Mouse (Mus musculus) MEL (cell line): ENCODE data around the gene Egflam. TPM values are rescaled to one million over a fixed set of nuclear protein-coding genes. Genes with fewer than 3 reads are reported as not detected.

Source experiments
- DNase-seq: peaks from one replicate; pipeline ENCODE4 v3.0.0; 2011; ENCODE audit warnings: low read depth, low spot score
- H3K27ac ChIP-seq: 2 replicates; pipeline ENCODE4 v1.5.1; 2012; ENCODE audit warnings: low read depth, mild to moderate bottlenecking, control low read depth, low read length, moderate library complexity; ENCODE audit not compliant: control insufficient read depth
- H3K27me3 ChIP-seq, 2 experiments: fragments of 150-350 bp in 1 of 2; sonication (generic) in 1 of 2; 2 replicates each; pipeline ENCODE4 v1.6.1; 2012; ENCODE audit warnings: low read length in 2 of 2, mild to moderate bottlenecking in 2 of 2, improper control_type of control experiment in 1 of 2, moderate library complexity in 1 of 2; ENCODE audit not compliant: insufficient read depth in 2 of 2, control insufficient read depth in 1 of 2
- H3K36me3 ChIP-seq, 2 experiments: 2 replicates each; pipeline ENCODE4 v1.6.1; 2012 to 2014; ENCODE audit warnings: low read length in 2 of 2, improper control_type of control experiment in 1 of 2, inconsistent platforms in 1 of 2, mild to moderate bottlenecking in 1 of 2; ENCODE audit not compliant: insufficient read depth in 2 of 2, control insufficient read depth in 1 of 2
- H3K4me1 ChIP-seq, 2 experiments: fragments of 150-350 bp in 1 of 2; sonication (generic) in 1 of 2; 2 replicates each; pipeline ENCODE4 v1.6.1; 2012; ENCODE audit warnings: low read length in 2 of 2, improper control_type of control experiment in 1 of 2, mild to moderate bottlenecking in 1 of 2; ENCODE audit not compliant: insufficient read depth in 2 of 2, control insufficient read depth in 1 of 2
- H3K4me3 ChIP-seq, 2 experiments: fragments of 150-350 bp in 1 of 2; sonication (generic) in 1 of 2; 2 replicates each; pipeline ENCODE4 v1.5.1; 2012; ENCODE audit warnings: low read depth in 2 of 2, low read length in 2 of 2, mild to moderate bottlenecking in 2 of 2, moderate library complexity in 2 of 2, control low read depth in 1 of 2, improper control_type of control experiment in 1 of 2; ENCODE audit not compliant: control insufficient read depth in 1 of 2, insufficient read depth in 1 of 2
- H3K79me2 ChIP-seq: 2 replicates; pipeline ENCODE4 v1.6.1; 2012; ENCODE audit warnings: mild to moderate bottlenecking, low read length, moderate library complexity; ENCODE audit not compliant: control insufficient read depth, poor library complexity, insufficient read depth
- H3K9ac ChIP-seq: 2 replicates; pipeline ENCODE4 v1.6.1; 2012; ENCODE audit warnings: low read depth, mild to moderate bottlenecking, control low read depth, low read length, moderate library complexity; ENCODE audit not compliant: control insufficient read depth, poor library complexity, severe bottlenecking
- H3K9me3 ChIP-seq: fragments of 150-350 bp; sonication (generic); replicated peaks from 2 replicates; pipeline ENCODE4 v1.6.1; 2012; ENCODE audit warnings: mild to moderate bottlenecking, low read length, improper control_type of control experiment, moderate library complexity; ENCODE audit not compliant: insufficient read depth
- BHLHE40 ChIP-seq: IDR thresholded peaks from 2 replicates; pipeline ENCODE4 v1.6.1; 2012; ENCODE audit warnings: low read depth, mild to moderate bottlenecking, inconsistent platforms, low read length, improper control_type of control experiment, borderline replicate concordance
- CHD2 ChIP-seq: IDR thresholded peaks from 2 replicates; pipeline ENCODE4 v1.6.1; 2011; ENCODE audit warnings: low read length, improper control_type of control experiment
- ETS1 ChIP-seq: IDR thresholded peaks from 2 replicates; pipeline ENCODE4 v1.6.1; 2012; ENCODE audit warnings: low read depth, mild to moderate bottlenecking, inconsistent platforms, low read length, improper control_type of control experiment, moderate library complexity
- GABPA ChIP-seq: IDR thresholded peaks from 2 replicates; pipeline ENCODE4 v1.6.1; 2012; ENCODE audit warnings: low read depth, mild to moderate bottlenecking, inconsistent platforms, low read length, improper control_type of control experiment, moderate library complexity
- HCFC1 ChIP-seq: IDR thresholded peaks from 2 replicates; pipeline ENCODE4 v1.6.1; 2012; ENCODE audit warnings: low read depth, mild to moderate bottlenecking, inconsistent platforms, low read length, improper control_type of control experiment, moderate library complexity
- MAX ChIP-seq: IDR thresholded peaks from 2 replicates; pipeline ENCODE4 v1.6.1; 2011; ENCODE audit warnings: low read length, improper control_type of control experiment
- MAZ ChIP-seq: IDR thresholded peaks from 2 replicates; pipeline ENCODE4 v1.6.1; 2012; ENCODE audit warnings: low read depth, mild to moderate bottlenecking, inconsistent platforms, low read length, improper control_type of control experiment
- MEF2A ChIP-seq: IDR thresholded peaks from 2 replicates; pipeline ENCODE4 v1.6.1; 2014; ENCODE audit warnings: low read depth, mild to moderate bottlenecking, inconsistent platforms, low read length, improper control_type of control experiment; ENCODE audit not compliant: poor library complexity, insufficient replicate concordance, severe bottlenecking; ENCODE audit errors: extremely low read depth
- MXI1 ChIP-seq: IDR thresholded peaks from 2 replicates; pipeline ENCODE4 v1.6.1; 2011; ENCODE audit warnings: mild to moderate bottlenecking, low read depth, low read length, improper control_type of control experiment
- NELFE ChIP-seq: IDR thresholded peaks from 2 replicates; pipeline ENCODE4 v1.6.1; 2011; ENCODE audit warnings: low read depth, low read length, improper control_type of control experiment
- RAD21 ChIP-seq: IDR thresholded peaks from 2 replicates; pipeline ENCODE4 v1.6.1; 2011; ENCODE audit warnings: mild to moderate bottlenecking, low read depth, low read length, improper control_type of control experiment
- RCOR1 ChIP-seq: IDR thresholded peaks from 2 replicates; pipeline ENCODE4 v1.6.1; 2012; ENCODE audit warnings: low read depth, mild to moderate bottlenecking, inconsistent platforms, low read length, improper control_type of control experiment
- SIN3A ChIP-seq: IDR thresholded peaks from 2 replicates; pipeline ENCODE4 v1.6.1; 2012; ENCODE audit warnings: low read length, improper control_type of control experiment, inconsistent platforms
- TAL1 ChIP-seq: IDR thresholded peaks from 2 replicates; pipeline ENCODE4 v1.6.1; 2012; ENCODE audit warnings: mild to moderate bottlenecking, inconsistent platforms, low read length, moderate library complexity, mixed read lengths
- TBP ChIP-seq: IDR thresholded peaks from 2 replicates; pipeline ENCODE4 v1.8.0; 2011; ENCODE audit warnings: low read depth, low read length, improper control_type of control experiment
- TCF12 ChIP-seq: IDR thresholded peaks from 2 replicates; pipeline ENCODE4 v1.6.1; 2014; ENCODE audit warnings: low read depth, mild to moderate bottlenecking, inconsistent platforms, low read length, improper control_type of control experiment, moderate library complexity
- USF1 ChIP-seq: IDR thresholded peaks from 2 replicates; pipeline ENCODE4 v1.6.1; 2014; ENCODE audit warnings: low read depth, mild to moderate bottlenecking, inconsistent platforms, low read length, improper control_type of control experiment, moderate library complexity
- USF2 ChIP-seq, 2 experiments: IDR thresholded peaks; 2 replicates each; pipeline ENCODE4 v1.6.1; 2011 to 2012; ENCODE audit warnings: improper control_type of control experiment in 2 of 2, low read length in 2 of 2, borderline replicate concordance in 1 of 2, inconsistent platforms in 1 of 2, low read depth in 1 of 2, mild to moderate bottlenecking in 1 of 2; ENCODE audit not compliant: insufficient read depth in 1 of 2
- ZC3H11A ChIP-seq: IDR thresholded peaks from 2 replicates; pipeline ENCODE4 v1.6.1; 2012; ENCODE audit warnings: low read depth, mild to moderate bottlenecking, inconsistent platforms, low read length, improper control_type of control experiment
- ZKSCAN1 ChIP-seq: IDR thresholded peaks from 2 replicates; pipeline ENCODE4 v1.6.1; 2012; ENCODE audit warnings: low read depth, mild to moderate bottlenecking, inconsistent platforms, low read length, improper control_type of control experiment, moderate library complexity
- polyA plus RNA-seq, 2 experiments: library from polyadenylated mRNA; stranded (reverse) in 1 of 2; unstranded in 1 of 2; fragments of >175 nt in 1 of 2; fragments of >200 nt in 1 of 2; gene quantifications; 2 replicates each; pipeline versions ENCODE4 v1.2.1 to v1.2.4; 2012; ENCODE audit warnings: low replicate concordance in 2 of 2, low read depth in 1 of 2; ENCODE audit not compliant: insufficient read length in 2 of 2, insufficient read depth in 1 of 2, missing spikeins in 1 of 2
- total RNA-seq: library from RNA; depleted of rRNA; stranded (reverse); fragments of 300-350 nt; gene quantifications from 2 replicates; pipeline ENCODE4 v1.2.3, GENCODE M21; 2012

The Egflam gene
- total and polyA plus RNA-seq, 3 experiments: not detected

- Histone ChIP-seq H3K27ac (no peak overlapping the region), H3K4me3 (no peak overlapping the region), H3K79me2 (no peaks in the 10 kb centered on the region), H3K27me3 (no peaks in the 10 kb centered on the region), H3K9ac (no peak overlapping the region), H3K4me1 (no peaks in the 10 kb centered on the region), H3K36me3 (no peaks in the 10 kb centered on the region), H3K9me3 (no peaks in the 10 kb centered on the region)
- TF ChIP-seq SIN3A (no peak), TAL1 (no peak), MAX (no peak), TBP (no peak), USF1 (no peak), MEF2A (no peak), RCOR1 (no peak), MAZ (no peak), GABPA (no peak), BHLHE40 (no peak), CHD2 (no peak), MXI1 (no peak), ZKSCAN1 (no peak), ETS1 (no peak), USF2 (IDR thresholded peaks at IDR 0.05; ENCODE audit: borderline replicate concordance in 1 of 2, insufficient read depth in 1 of 2, low read depth in 1 of 2, low read length in 2 of 2) (no peak)
- DNase-seq: no peak
Observed at GRCm38 (mm10) chr15:7240950-7241349, 157.2 kb downstream of the Egflam start.

GRCm38 (mm10) chr15:7239904-7240303 is 158.3 kb downstream of the Egflam start:
- H3K4me1 ChIP-seq: no peaks in the 10 kb centered on the region
- H3K36me3 ChIP-seq: no peaks in the 10 kb centered on the region
- no peak overlapping the region for H3K27ac ChIP-seq
- H3K4me3 ChIP-seq: no peak overlapping the region
- H3K9me3 ChIP-seq: no peaks in the 10 kb centered on the region
- no peaks in the 10 kb centered on the region for H3K27me3 ChIP-seq
- TF ChIP-seq CHD2 (no peak), SIN3A (no peak), TAL1 (no peak), NELFE (no peak), ZC3H11A (no peak), RCOR1 (no peak), HCFC1 (no peak), ZKSCAN1 (no peak), BHLHE40 (no peak), RAD21 (no peak), GABPA (no peak), TBP (no peak), TCF12 (no peak)
- no peaks in the 10 kb centered on the region for H3K79me2 ChIP-seq
- DNase-seq: no peak
- H3K9ac ChIP-seq: no peak overlapping the region
